Mouse (Mus musculus) layer of hippocampus, postnatal 25 days (tissue): Measurements from ENCODE around the gene Thap3. TPM values are rescaled to one million over a fixed set of nuclear protein-coding genes. Genes with fewer than 3 reads are reported as not detected.
"Not testable (repeated sequence)": the region's sequence is repeated elsewhere in the genome, so short reads cannot be mapped to it uniquely, and the experiment has no call there.

Source experiments
- DNase-seq, 2 experiments: peaks; one replicate each; pipeline ENCODE4 v3.0.0; 2022; ENCODE audit warnings: mixed read lengths in 2 of 2, low spot score in 1 of 2; ENCODE audit errors: extremely low spot score in 1 of 2
- total RNA-seq, 2 experiments: library from RNA; stranded (reverse); gene quantifications; 2 replicates each; pipeline ENCODE4 v1.2.3; 2021

Gene Thap3
- total RNA-seq: 10 to 100 TPM; 24.3 to 25.5 TPM

- peak; percentile 73 to 79 for DNase-seq
Measured at GRCm38 (mm10) chr4:151988342-151989109, at the start of gene Thap3. TSS of gene Thap3 (minus strand) at chr4:151988997.

- no peak for DNase-seq
Measured at GRCm38 (mm10) chr4:152038225-152038984, 49.6 kb upstream of the Thap3 start, which contains the start of gene Tas1r1. TSS of gene Tas1r1 (minus strand) at chr4:152038568.

GRCm38 (mm10) chr4:152036464-152036863 lies 47.7 kb upstream of the Thap3 start:
- not testable (repeated sequence) for DNase-seq

- no peak for DNase-seq
Measured at GRCm38 (mm10) chr4:152032922-152033321, 44.1 kb upstream of the Thap3 start.

- DNase-seq: no peak
Measured at GRCm38 (mm10) chr4:152029997-152030396, 41.2 kb upstream of the Thap3 start.

- no peak for DNase-seq
Measured at GRCm38 (mm10) chr4:152029087-152029486, 40.3 kb upstream of the Thap3 start.

GRCm38 (mm10) chr4:152028456-152028855 lies 39.7 kb upstream of the Thap3 start:
- DNase-seq: no peak

GRCm38 (mm10) chr4:152027524-152027923 lies 38.7 kb upstream of the Thap3 start, which contains the start of gene Zbtb48:
TSS of gene Zbtb48 (minus strand) at chr4:152027671.
- DNase-seq: peak; percentile 84 to 85

GRCm38 (mm10) chr4:152026751-152027508 lies 38.1 kb upstream of the Thap3 start:
- DNase-seq: no peak

- no peak for DNase-seq
Measured at GRCm38 (mm10) chr4:152024525-152024924, 35.7 kb upstream of the Thap3 start.

GRCm38 (mm10) chr4:152022506-152022905 lies 33.7 kb upstream of the Thap3 start:
- no peak for DNase-seq

- no peak for DNase-seq
Measured at GRCm38 (mm10) chr4:152021568-152022097, 32.8 kb upstream of the Thap3 start.

GRCm38 (mm10) chr4:152020024-152020423 lies 31.2 kb upstream of the Thap3 start:
- no peak for DNase-seq

- no peak for DNase-seq
Measured at GRCm38 (mm10) chr4:152019073-152019472, 30.3 kb upstream of the Thap3 start.

GRCm38 (mm10) chr4:152013036-152013813 lies 24.4 kb upstream of the Thap3 start:
- DNase-seq: no peak

- DNase-seq: no peak
Measured at GRCm38 (mm10) chr4:152012109-152012508, 23.3 kb upstream of the Thap3 start.

GRCm38 (mm10) chr4:152011171-152011760 lies 22.5 kb upstream of the Thap3 start:
- no peak for DNase-seq

GRCm38 (mm10) chr4:152010707-152011134 lies 21.9 kb upstream of the Thap3 start:
- no peak for DNase-seq

- DNase-seq: no peak
Measured at GRCm38 (mm10) chr4:152010091-152010706, 21.4 kb upstream of the Thap3 start.
